Mouse (Mus musculus) MEL (cell line): ENCODE results near the gene Pbp2. TPM values are rescaled to one million over a fixed set of nuclear protein-coding genes. Genes with fewer than 3 reads are reported as not detected.

Experiments
- DNase-seq: peaks from one replicate; pipeline ENCODE4 v3.0.0; 2011; ENCODE audit warnings: low read depth, low spot score
- H3K27ac ChIP-seq: 2 replicates; pipeline ENCODE4 v1.5.1; 2012; ENCODE audit warnings: low read depth, mild to moderate bottlenecking, control low read depth, low read length, moderate library complexity; ENCODE audit not compliant: control insufficient read depth
- H3K27me3 ChIP-seq, 2 experiments: fragments of 150-350 bp in 1 of 2; sonication (generic) in 1 of 2; 2 replicates each; pipeline ENCODE4 v1.6.1; 2012; ENCODE audit warnings: low read length in 2 of 2, mild to moderate bottlenecking in 2 of 2, improper control_type of control experiment in 1 of 2, moderate library complexity in 1 of 2; ENCODE audit not compliant: insufficient read depth in 2 of 2, control insufficient read depth in 1 of 2
- H3K36me3 ChIP-seq, 2 experiments: 2 replicates each; pipeline ENCODE4 v1.6.1; 2012 to 2014; ENCODE audit warnings: low read length in 2 of 2, improper control_type of control experiment in 1 of 2, inconsistent platforms in 1 of 2, mild to moderate bottlenecking in 1 of 2; ENCODE audit not compliant: insufficient read depth in 2 of 2, control insufficient read depth in 1 of 2
- H3K4me1 ChIP-seq, 2 experiments: fragments of 150-350 bp in 1 of 2; sonication (generic) in 1 of 2; 2 replicates each; pipeline ENCODE4 v1.6.1; 2012; ENCODE audit warnings: low read length in 2 of 2, improper control_type of control experiment in 1 of 2, mild to moderate bottlenecking in 1 of 2; ENCODE audit not compliant: insufficient read depth in 2 of 2, control insufficient read depth in 1 of 2
- H3K4me3 ChIP-seq, 2 experiments: fragments of 150-350 bp in 1 of 2; sonication (generic) in 1 of 2; 2 replicates each; pipeline ENCODE4 v1.5.1; 2012; ENCODE audit warnings: low read depth in 2 of 2, low read length in 2 of 2, mild to moderate bottlenecking in 2 of 2, moderate library complexity in 2 of 2, control low read depth in 1 of 2, improper control_type of control experiment in 1 of 2; ENCODE audit not compliant: control insufficient read depth in 1 of 2, insufficient read depth in 1 of 2
- H3K79me2 ChIP-seq: 2 replicates; pipeline ENCODE4 v1.6.1; 2012; ENCODE audit warnings: mild to moderate bottlenecking, low read length, moderate library complexity; ENCODE audit not compliant: control insufficient read depth, poor library complexity, insufficient read depth
- H3K9ac ChIP-seq: 2 replicates; pipeline ENCODE4 v1.6.1; 2012; ENCODE audit warnings: low read depth, mild to moderate bottlenecking, control low read depth, low read length, moderate library complexity; ENCODE audit not compliant: control insufficient read depth, poor library complexity, severe bottlenecking
- H3K9me3 ChIP-seq: fragments of 150-350 bp; sonication (generic); replicated peaks from 2 replicates; pipeline ENCODE4 v1.6.1; 2012; ENCODE audit warnings: mild to moderate bottlenecking, low read length, improper control_type of control experiment, moderate library complexity; ENCODE audit not compliant: insufficient read depth
- CHD2 ChIP-seq: IDR thresholded peaks from 2 replicates; pipeline ENCODE4 v1.6.1; 2011; ENCODE audit warnings: low read length, improper control_type of control experiment
- CTCF ChIP-seq, 3 experiments: IDR thresholded peaks in 2 of 3; conservative IDR thresholded peaks in 1 of 3; 2 replicates each; pipeline ENCODE4 v1.5.1; 2011 to 2012; ENCODE audit warnings: low read length in 3 of 3, low read depth in 2 of 3, mild to moderate bottlenecking in 2 of 3, improper control_type of control experiment in 1 of 3, inconsistent platforms in 1 of 3, mixed read lengths in 1 of 3, moderate library complexity in 1 of 3; ENCODE audit not compliant: control insufficient read depth in 1 of 3, insufficient read depth in 1 of 3, poor library complexity in 1 of 3, severe bottlenecking in 1 of 3
- ELF1 ChIP-seq: IDR thresholded peaks from 2 replicates; pipeline ENCODE4 v1.6.1; 2014; ENCODE audit warnings: low read depth, mild to moderate bottlenecking, inconsistent platforms, low read length, improper control_type of control experiment, moderate library complexity
- ETS1 ChIP-seq: IDR thresholded peaks from 2 replicates; pipeline ENCODE4 v1.6.1; 2012; ENCODE audit warnings: low read depth, mild to moderate bottlenecking, inconsistent platforms, low read length, improper control_type of control experiment, moderate library complexity
- GABPA ChIP-seq: IDR thresholded peaks from 2 replicates; pipeline ENCODE4 v1.6.1; 2012; ENCODE audit warnings: low read depth, mild to moderate bottlenecking, inconsistent platforms, low read length, improper control_type of control experiment, moderate library complexity
- HCFC1 ChIP-seq: IDR thresholded peaks from 2 replicates; pipeline ENCODE4 v1.6.1; 2012; ENCODE audit warnings: low read depth, mild to moderate bottlenecking, inconsistent platforms, low read length, improper control_type of control experiment, moderate library complexity
- JUND ChIP-seq: IDR thresholded peaks from 2 replicates; pipeline ENCODE4 v1.6.1; 2011; ENCODE audit warnings: low read depth, mild to moderate bottlenecking, improper control_type of control experiment, low read length
- MAFK ChIP-seq: IDR thresholded peaks from 2 replicates; pipeline ENCODE4 v1.6.1; 2011; ENCODE audit warnings: low read depth, mild to moderate bottlenecking, low read length, improper control_type of control experiment, borderline replicate concordance
- MAX ChIP-seq: IDR thresholded peaks from 2 replicates; pipeline ENCODE4 v1.6.1; 2011; ENCODE audit warnings: low read length, improper control_type of control experiment
- MAZ ChIP-seq: IDR thresholded peaks from 2 replicates; pipeline ENCODE4 v1.6.1; 2012; ENCODE audit warnings: low read depth, mild to moderate bottlenecking, inconsistent platforms, low read length, improper control_type of control experiment
- MXI1 ChIP-seq: IDR thresholded peaks from 2 replicates; pipeline ENCODE4 v1.6.1; 2011; ENCODE audit warnings: mild to moderate bottlenecking, low read depth, low read length, improper control_type of control experiment
- MYC ChIP-seq: IDR thresholded peaks from 2 replicates; pipeline ENCODE4 v1.6.1; 2011; ENCODE audit warnings: low read depth, mild to moderate bottlenecking, low read length, improper control_type of control experiment, moderate library complexity
- NELFE ChIP-seq: IDR thresholded peaks from 2 replicates; pipeline ENCODE4 v1.6.1; 2011; ENCODE audit warnings: low read depth, low read length, improper control_type of control experiment
- NRF1 ChIP-seq: IDR thresholded peaks from 2 replicates; pipeline ENCODE4 v1.6.1; 2014; ENCODE audit warnings: low read depth, mild to moderate bottlenecking, inconsistent platforms, low read length, improper control_type of control experiment, moderate library complexity; ENCODE audit not compliant: poor library complexity, insufficient read depth, severe bottlenecking
- POLR2A ChIP-seq, 2 experiments: IDR thresholded peaks; 2 replicates each; pipeline ENCODE4 v1.6.1; 2011 to 2012; ENCODE audit warnings: low read length in 2 of 2, mild to moderate bottlenecking in 2 of 2, control low read depth in 1 of 2, improper control_type of control experiment in 1 of 2, low read depth in 1 of 2, moderate library complexity in 1 of 2; ENCODE audit not compliant: control insufficient read depth in 1 of 2, insufficient read depth in 1 of 2, poor library complexity in 1 of 2
- POLR2AphosphoS2 ChIP-seq: IDR thresholded peaks from 2 replicates; pipeline ENCODE4 v1.6.1; 2011; ENCODE audit warnings: low read length, improper control_type of control experiment
- POLR2AphosphoS5 ChIP-seq: IDR thresholded peaks from 2 replicates; pipeline ENCODE4 v1.6.1; 2012; ENCODE audit warnings: low read depth, borderline replicate concordance, mild to moderate bottlenecking, inconsistent platforms, low read length, moderate library complexity, mixed read lengths
- RAD21 ChIP-seq: IDR thresholded peaks from 2 replicates; pipeline ENCODE4 v1.6.1; 2011; ENCODE audit warnings: mild to moderate bottlenecking, low read depth, low read length, improper control_type of control experiment
- RCOR1 ChIP-seq: IDR thresholded peaks from 2 replicates; pipeline ENCODE4 v1.6.1; 2012; ENCODE audit warnings: low read depth, mild to moderate bottlenecking, inconsistent platforms, low read length, improper control_type of control experiment
- SIN3A ChIP-seq: IDR thresholded peaks from 2 replicates; pipeline ENCODE4 v1.6.1; 2012; ENCODE audit warnings: low read length, improper control_type of control experiment, inconsistent platforms
- TBP ChIP-seq: IDR thresholded peaks from 2 replicates; pipeline ENCODE4 v1.8.0; 2011; ENCODE audit warnings: low read depth, low read length, improper control_type of control experiment
- TCF12 ChIP-seq: IDR thresholded peaks from 2 replicates; pipeline ENCODE4 v1.6.1; 2014; ENCODE audit warnings: low read depth, mild to moderate bottlenecking, inconsistent platforms, low read length, improper control_type of control experiment, moderate library complexity
- USF1 ChIP-seq: IDR thresholded peaks from 2 replicates; pipeline ENCODE4 v1.6.1; 2014; ENCODE audit warnings: low read depth, mild to moderate bottlenecking, inconsistent platforms, low read length, improper control_type of control experiment, moderate library complexity
- USF2 ChIP-seq, 2 experiments: IDR thresholded peaks; 2 replicates each; pipeline ENCODE4 v1.6.1; 2011 to 2012; ENCODE audit warnings: improper control_type of control experiment in 2 of 2, low read length in 2 of 2, borderline replicate concordance in 1 of 2, inconsistent platforms in 1 of 2, low read depth in 1 of 2, mild to moderate bottlenecking in 1 of 2; ENCODE audit not compliant: insufficient read depth in 1 of 2
- ZC3H11A ChIP-seq: IDR thresholded peaks from 2 replicates; pipeline ENCODE4 v1.6.1; 2012; ENCODE audit warnings: low read depth, mild to moderate bottlenecking, inconsistent platforms, low read length, improper control_type of control experiment
- ZKSCAN1 ChIP-seq: IDR thresholded peaks from 2 replicates; pipeline ENCODE4 v1.6.1; 2012; ENCODE audit warnings: low read depth, mild to moderate bottlenecking, inconsistent platforms, low read length, improper control_type of control experiment, moderate library complexity
- ZMIZ1 ChIP-seq: IDR thresholded peaks from 2 replicates; pipeline ENCODE4 v1.6.1; 2012; ENCODE audit warnings: low read depth, mild to moderate bottlenecking, inconsistent platforms, low read length, improper control_type of control experiment, moderate library complexity
- ZNF384 ChIP-seq: IDR thresholded peaks from 2 replicates; pipeline ENCODE4 v1.6.1; 2012; ENCODE audit warnings: low read depth, mild to moderate bottlenecking, inconsistent platforms, low read length, improper control_type of control experiment
- polyA plus RNA-seq, 2 experiments: library from polyadenylated mRNA; stranded (reverse) in 1 of 2; unstranded in 1 of 2; fragments of >175 nt in 1 of 2; fragments of >200 nt in 1 of 2; gene quantifications; 2 replicates each; pipeline versions ENCODE4 v1.2.1 to v1.2.4; 2012; ENCODE audit warnings: low replicate concordance in 2 of 2, low read depth in 1 of 2; ENCODE audit not compliant: insufficient read length in 2 of 2, insufficient read depth in 1 of 2, missing spikeins in 1 of 2
- total RNA-seq: library from RNA; depleted of rRNA; stranded (reverse); fragments of 300-350 nt; gene quantifications from 2 replicates; pipeline ENCODE4 v1.2.3, GENCODE M21; 2012

The Pbp2 gene
- total and polyA plus RNA-seq, 3 experiments = not detected

- H3K4me1 ChIP-seq = no peaks in the 10 kb centered on the region
- H3K79me2 ChIP-seq = no peaks in the 10 kb centered on the region
- DNase-seq = no peak
- H3K4me3 ChIP-seq = no peak overlapping the region
- no peak overlapping the region for H3K27ac ChIP-seq
- TF ChIP-seq HCFC1 (no peak), CHD2 (no peak), JUND (no peak), ZMIZ1 (no peak), RAD21 (no peak), POLR2AphosphoS5 (no peak), POLR2A (IDR thresholded peaks at IDR 0.05; ENCODE audit: control insufficient read depth in 1 of 2, insufficient read depth in 1 of 2, low read depth in 1 of 2, low read length in 2 of 2, poor library complexity in 1 of 2) (no peak), NRF1 (no peak), NELFE (no peak), MYC (no peak), ZNF384 (no peak), ZC3H11A (no peak), POLR2AphosphoS2 (no peak), MAX (no peak), TBP (no peak), MAZ (no peak), ELF1 (no peak)
- H3K36me3 ChIP-seq = no peaks in the 10 kb centered on the region
- no peak overlapping the region for H3K9ac ChIP-seq
- peaks cover 0 to 2% of the 10 kb centered on the region in 2 experiments; a peak in 1 of 4 replicates for H3K27me3 ChIP-seq
- H3K9me3 ChIP-seq = no peaks in the 10 kb centered on the region
These were observed 13.9 kb upstream of the Pbp2 start for GRCm38 (mm10) chr6:135324111-135324510.

GRCm38 (mm10) chr6:135323311-135323982 is 13.2 kb upstream of the Pbp2 start:
- H3K27me3 ChIP-seq = peaks cover 0 to 2% of the 10 kb centered on the region in 2 experiments; a peak in 1 of 4 replicates
- no peaks in the 10 kb centered on the region for H3K79me2 ChIP-seq
- no peak overlapping the region for H3K4me3 ChIP-seq
- no peak overlapping the region for H3K27ac ChIP-seq
- no peak for DNase-seq
- H3K9ac ChIP-seq = no peak overlapping the region
- no peaks in the 10 kb centered on the region for H3K36me3 ChIP-seq
- H3K9me3 ChIP-seq = no peaks in the 10 kb centered on the region
- TF ChIP-seq TBP (no peak), ZC3H11A (no peak), ZNF384 (no peak), ZKSCAN1 (no peak), JUND (no peak), MAX (no peak), ELF1 (no peak), MXI1 (no peak), CTCF (IDR thresholded peaks at IDR 0.05 in 2 of 3, conservative IDR thresholded peaks at IDR 0.05 in 1 of 3; ENCODE audit: control insufficient read depth in 1 of 3, insufficient read depth in 1 of 3, low read depth in 2 of 3, low read length in 3 of 3, poor library complexity in 1 of 3, severe bottlenecking in 1 of 3) (no peak), GABPA (no peak), RCOR1 (no peak), SIN3A (no peak), USF2 (IDR thresholded peaks at IDR 0.05; ENCODE audit: borderline replicate concordance in 1 of 2, insufficient read depth in 1 of 2, low read depth in 1 of 2, low read length in 2 of 2) (no peak), USF1 (no peak), ETS1 (no peak), TCF12 (no peak), MAFK (no peak)
- no peaks in the 10 kb centered on the region for H3K4me1 ChIP-seq
